Mouse (Mus musculus) liver, embryonic 14.5 days (tissue): ENCODE measurements around the gene Prkar2b. TPM values are rescaled to one million over a fixed set of nuclear protein-coding genes. Genes with fewer than 3 reads are reported as not detected.

Experiments
- ATAC-seq: fragments of 200-750 bp; cut with Nextera tagmentation; 2 replicates; pipeline ENCODE4 v1.8.0; 2017; ENCODE audit warnings: moderate number of reproducible peaks, mild to moderate bottlenecking, moderate library complexity; ENCODE audit not compliant: insufficient read depth
- DNase-seq, 3 experiments: peaks; one replicate each; pipeline ENCODE4 v3.0.0-alpha.2; 2012 to 2013; ENCODE audit warnings: low read depth in 3 of 3, low spot score in 3 of 3
- H3K27ac ChIP-seq: fragments of 300-500 bp; sonication (generic); 2 replicates; pipeline ENCODE4 v1.5.1; 2014; ENCODE audit warnings: moderate library complexity, mild to moderate bottlenecking, control low read depth, inconsistent platforms
- H3K27me3 ChIP-seq: fragments of 300-500 bp; sonication (generic); 2 replicates; pipeline ENCODE4 v1.6.1; 2014; ENCODE audit warnings: mild to moderate bottlenecking, low read length, moderate library complexity; ENCODE audit not compliant: control insufficient read depth, insufficient read depth
- H3K36me3 ChIP-seq: fragments of 300-500 bp; sonication (generic); replicated peaks from 2 replicates; pipeline ENCODE4 v1.6.1; 2014; ENCODE audit warnings: low read depth; ENCODE audit not compliant: control insufficient read depth, insufficient read depth
- H3K4me1 ChIP-seq, 2 experiments: fragments of 200-500 bp in 1 of 2; fragments of 300-500 bp in 1 of 2; sonication (generic) in 1 of 2; replicated peaks; 2 replicates each; pipeline ENCODE4 v1.6.1; 2012 to 2014; ENCODE audit warnings: antibody characterized with exemption in 1 of 2, inconsistent platforms in 1 of 2, low read length in 1 of 2; ENCODE audit not compliant: control insufficient read depth in 2 of 2, insufficient read depth in 2 of 2
- H3K4me2 ChIP-seq: fragments of 300-500 bp; sonication (generic); 2 replicates; pipeline ENCODE4 v1.6.1; 2014; ENCODE audit warnings: low read depth, mild to moderate bottlenecking, control low read depth, moderate library complexity
- H3K4me3 ChIP-seq, 2 experiments: fragments of 200-500 bp in 1 of 2; fragments of 300-500 bp in 1 of 2; sonication (generic) in 1 of 2; 2 replicates each; pipeline ENCODE4 v1.5.1; 2012 to 2014; ENCODE audit warnings: low read depth in 2 of 2, low read length in 2 of 2, mild to moderate bottlenecking in 2 of 2, control low read depth in 1 of 2, inconsistent platforms in 1 of 2, moderate library complexity in 1 of 2; ENCODE audit not compliant: insufficient read depth in 1 of 2
- H3K9ac ChIP-seq: fragments of 300-500 bp; sonication (generic); replicated peaks from 2 replicates; pipeline ENCODE4 v1.6.1; 2014; ENCODE audit warnings: mild to moderate bottlenecking, control low read depth, moderate library complexity
- H3K9me3 ChIP-seq: fragments of 300-500 bp; sonication (generic); 2 replicates; pipeline ENCODE4 v1.6.1; 2016; ENCODE audit warnings: low read length, mixed read lengths; ENCODE audit not compliant: control insufficient read depth
- CTCF ChIP-seq: IDR thresholded peaks from 2 replicates; pipeline ENCODE4 v1.5.1; 2016; ENCODE audit warnings: antibody characterized with exemption, low read depth, control low read depth
- EP300 ChIP-seq: IDR thresholded peaks from 2 replicates; pipeline ENCODE4 v1.6.1; 2016; ENCODE audit warnings: antibody characterized with exemption, low read depth
- WGBS: fragments of 180-500 bp; shearing (Covaris S2); extraction: QIAGEN DNeasy Blood & Tissue Kit; methylation state at CpG from one replicate; pipeline ENCODE4 v1.1.7; 2014; ENCODE audit not compliant: insufficient replicate concordance; 5-methylcytosine and 5-hydroxymethylcytosine counted together
- polyA plus RNA-seq, 2 experiments: library from polyadenylated mRNA; depleted of rRNA in 1 of 2; stranded (reverse) in 1 of 2; unstranded in 1 of 2; fragments of >200 nt; fragmentation: Nextera tagmentation in 1 of 2; extraction: Ambion mirVana in 1 of 2; gene quantifications; 2 replicates each; pipeline versions ENCODE4 v1.2.1 to v1.2.3; 2012 to 2014

Prkar2b gene
- polyA plus RNA-seq, 2 experiments = 41.3 to 89.6 TPM

- no peaks in the 10 kb centered on the region for H3K36me3 ChIP-seq
- peaks cover 30 to 36% of the 10 kb centered on the region in 2 experiments for H3K4me1 ChIP-seq
- 29% methylated on average over 5 of the region's 5 CpGs for whole genome bisulfite sequencing
- H3K9me3 ChIP-seq = no peaks in the 10 kb centered on the region
- H3K4me2 ChIP-seq = peak overlapping the region; percentile 31; the same call in 1 of the 2 replicates
- H3K4me3 ChIP-seq = no peak overlapping the region
- peak overlapping the region; percentile 45 for H3K9ac ChIP-seq
- DNase-seq = no peak
- TF ChIP-seq CTCF (no peak), EP300 (no peak)
- H3K27me3 ChIP-seq = no peaks in the 10 kb centered on the region
- peak overlapping the region; percentile 50 for H3K27ac ChIP-seq
- ATAC-seq = peak; percentile 52; the same call in 1 of the 2 replicates
Measured at GRCm38 (mm10) chr12:32084601-32085000, 23.5 kb upstream of the Prkar2b start.

- WGBS = 76% methylated on average over 9 of the region's 9 CpGs
- Histone ChIP-seq H3K36me3 (no peaks in the 10 kb centered on the region), H3K27ac (no peak overlapping the region), H3K4me2 (no peak overlapping the region), H3K4me3 (no peak overlapping the region), H3K27me3 (no peaks in the 10 kb centered on the region), H3K9ac (no peak overlapping the region), H3K9me3 (no peaks in the 10 kb centered on the region), H3K4me1 (peaks cover 28 to 31% of the 10 kb centered on the region in 2 experiments)
- no peak for TF ChIP-seq EP300
- TF ChIP-seq CTCF = no peak
- DNase-seq (no peak), ATAC-seq (no peak)
Measured at GRCm38 (mm10) chr12:32080692-32081091, 19.6 kb upstream of the Prkar2b start.

GRCm38 (mm10) chr12:32077403-32077802 is 16.3 kb upstream of the Prkar2b start:
- no peak; the same call in 1 of the 2 replicates for ATAC-seq
- no peak for DNase-seq
- Histone ChIP-seq H3K36me3 (no peaks in the 10 kb centered on the region), H3K27ac (no peak overlapping the region), H3K4me3 (no peak overlapping the region), H3K9me3 (no peaks in the 10 kb centered on the region), H3K27me3 (no peaks in the 10 kb centered on the region), H3K4me2 (no peak overlapping the region), H3K9ac (no peak overlapping the region), H3K4me1 (peaks cover 11 to 16% of the 10 kb centered on the region in 2 experiments; a peak in 3 of 4 replicates)
- TF ChIP-seq CTCF = no peak
- no peak for TF ChIP-seq EP300
- WGBS = 49% methylated on average over 6 of the region's 6 CpGs

GRCm38 (mm10) chr12:32075831-32076715 is 15.0 kb upstream of the Prkar2b start:
- TF ChIP-seq CTCF (no peak), EP300 (no peak)
- no peak overlapping the region for H3K9ac ChIP-seq
- no peak for ATAC-seq
- H3K9me3 ChIP-seq = no peaks in the 10 kb centered on the region
- no peaks in the 10 kb centered on the region for H3K36me3 ChIP-seq
- no peaks in the 10 kb centered on the region for H3K27me3 ChIP-seq
- H3K4me1 ChIP-seq = peaks cover 8 to 9% of the 10 kb centered on the region in 2 experiments; a peak in 3 of 4 replicates
- H3K4me3 ChIP-seq = no peak overlapping the region
- no peak overlapping the region for H3K4me2 ChIP-seq
- whole genome bisulfite sequencing = 72% methylated on average over 10 of the region's 10 CpGs
- DNase-seq = no peak
- no peak overlapping the region for H3K27ac ChIP-seq

GRCm38 (mm10) chr12:32074271-32074670 is 13.2 kb upstream of the Prkar2b start:
- H3K4me1 ChIP-seq = peaks cover 8 to 9% of the 10 kb centered on the region in 2 experiments; a peak in 3 of 4 replicates
- H3K9ac ChIP-seq = no peak overlapping the region
- WGBS = 83% methylated on average over 6 of the region's 6 CpGs
- no peak for ATAC-seq
- no peaks in the 10 kb centered on the region for H3K27me3 ChIP-seq
- no peaks in the 10 kb centered on the region for H3K9me3 ChIP-seq
- DNase-seq = no peak
- H3K27ac ChIP-seq = no peak overlapping the region
- H3K4me3 ChIP-seq = no peak overlapping the region
- no peak for TF ChIP-seq CTCF
- no peak for TF ChIP-seq EP300
- no peaks in the 10 kb centered on the region for H3K36me3 ChIP-seq
- no peak overlapping the region for H3K4me2 ChIP-seq
